Mouse (Mus musculus): ENCODE results near the gene Lsmem1. TPM values are rescaled to one million over a fixed set of nuclear protein-coding genes. Genes with fewer than 3 reads are reported as not detected.

Lsmem1 gene
- polyA plus RNA-seq, 1 experiment from 2014 or later, result not detected

- WGBS, result 61% methylated on average over 3 of the region's 3 CpGs
- Histone ChIP-seq H3K27ac (ENCODE audit: low read depth, low read length) (no peak overlapping the region), H3K4me3 (ENCODE audit: low read depth, low read length) (peak overlapping the region; percentile 8; the same call in 1 of the 2 replicates), H3K4me2 (ENCODE audit: low read depth, low read length, severe bottlenecking) (peak overlapping the region; percentile 59; the same call in 1 of the 2 replicates), H3K4me1 (replicated peaks; ENCODE audit: control insufficient read depth, insufficient read depth, low read length) (peaks cover 5% of the 10 kb centered on the region; the same call in 1 of the 2 replicates), H3K36me3 (ENCODE audit: control insufficient read depth, insufficient read depth, low read length) (peaks cover 4% of the 10 kb centered on the region; the same call in 1 of the 2 replicates), H3K9ac (ENCODE audit: low read length) (peak overlapping the region; percentile 29; the same call in 1 of the 2 replicates), H3K9me3 (ENCODE audit: control insufficient read depth, low read length) (no peaks in the 10 kb centered on the region), H3K27me3 (ENCODE audit: control insufficient read depth, insufficient read depth, low read length) (no peaks in the 10 kb centered on the region)
- DNase-seq (ENCODE audit: low spot score), result no peak
- no peak for ATAC-seq (replicated peaks; ENCODE audit: low FRiP score)
These were observed 20.8 kb upstream of the Lsmem1 start for GRCm38 (mm10) chr12:40220001-40220570.

- no peak overlapping the region for H3K4me3 ChIP-seq (ENCODE audit: low read depth, low read length)
- no peak overlapping the region for H3K27ac ChIP-seq (ENCODE audit: low read depth, low read length)
- no peaks in the 10 kb centered on the region for H3K9me3 ChIP-seq (ENCODE audit: control insufficient read depth, low read length)
- DNase-seq (ENCODE audit: low spot score) (no peak), ATAC-seq (replicated peaks; ENCODE audit: low FRiP score) (no peak)
- no peak overlapping the region for H3K9ac ChIP-seq (ENCODE audit: low read length)
- no peak overlapping the region for H3K4me2 ChIP-seq (ENCODE audit: low read depth, low read length, severe bottlenecking)
- peaks cover 5% of the 10 kb centered on the region; the same call in 1 of the 2 replicates for H3K4me1 ChIP-seq (replicated peaks; ENCODE audit: control insufficient read depth, insufficient read depth, low read length)
- H3K36me3 ChIP-seq (ENCODE audit: control insufficient read depth, insufficient read depth, low read length), result peaks cover 6% of the 10 kb centered on the region; the same call in 1 of the 2 replicates
- no peaks in the 10 kb centered on the region for H3K27me3 ChIP-seq (ENCODE audit: control insufficient read depth, insufficient read depth, low read length)
- WGBS, result 80% methylated on average over 2 of the region's 2 CpGs
These were observed 19.2 kb upstream of the Lsmem1 start for GRCm38 (mm10) chr12:40218430-40218945.

- no peaks in the 10 kb centered on the region for H3K27me3 ChIP-seq (ENCODE audit: control insufficient read depth, insufficient read depth, low read length)
- H3K4me2 ChIP-seq (ENCODE audit: low read depth, low read length, severe bottlenecking), result no peak overlapping the region
- H3K27ac ChIP-seq (ENCODE audit: low read depth, low read length), result no peak overlapping the region
- no peak overlapping the region for H3K4me3 ChIP-seq (ENCODE audit: low read depth, low read length)
- ATAC-seq (replicated peaks; ENCODE audit: low FRiP score) (no peak), DNase-seq (ENCODE audit: low spot score) (no peak)
- H3K9me3 ChIP-seq (ENCODE audit: control insufficient read depth, low read length), result no peaks in the 10 kb centered on the region
- H3K4me1 ChIP-seq (replicated peaks; ENCODE audit: control insufficient read depth, insufficient read depth, low read length), result peaks cover 5% of the 10 kb centered on the region; the same call in 1 of the 2 replicates
- WGBS, result 89% methylated on average over 2 of the region's 2 CpGs
- H3K36me3 ChIP-seq (ENCODE audit: control insufficient read depth, insufficient read depth, low read length), result peaks cover 10% of the 10 kb centered on the region; the same call in 1 of the 2 replicates
- H3K9ac ChIP-seq (ENCODE audit: low read length), result no peak overlapping the region
These were observed 18.5 kb upstream of the Lsmem1 start for GRCm38 (mm10) chr12:40217776-40218175.

GRCm38 (mm10) chr12:40214888-40215876 is 15.9 kb upstream of the Lsmem1 start:
- H3K27ac ChIP-seq (ENCODE audit: low read depth, low read length), result no peak overlapping the region
- H3K9ac ChIP-seq (ENCODE audit: low read length), result no peak overlapping the region
- DNase-seq (ENCODE audit: low spot score), result no peak

GRCm38 (mm10) chr12:40209049-40209448 is 9.8 kb upstream of the Lsmem1 start:
- Histone ChIP-seq H3K4me1 (replicated peaks; ENCODE audit: control insufficient read depth, insufficient read depth, low read length) (no peaks in the 10 kb centered on the region), H3K9ac (ENCODE audit: low read length) (no peak overlapping the region), H3K4me2 (ENCODE audit: low read depth, low read length, severe bottlenecking) (no peak overlapping the region), H3K36me3 (ENCODE audit: control insufficient read depth, insufficient read depth, low read length) (peaks cover 27% of the 10 kb centered on the region), H3K27ac (ENCODE audit: low read depth, low read length) (no peak overlapping the region), H3K9me3 (ENCODE audit: control insufficient read depth, low read length) (no peaks in the 10 kb centered on the region), H3K4me3 (ENCODE audit: low read depth, low read length) (no peak overlapping the region), H3K27me3 (ENCODE audit: control insufficient read depth, insufficient read depth, low read length) (no peaks in the 10 kb centered on the region)
- DNase-seq (ENCODE audit: low spot score) (no peak), ATAC-seq (replicated peaks; ENCODE audit: low FRiP score) (no peak)
- WGBS, result 90% methylated on average over 3 of the region's 3 CpGs

More at GRCm38 (mm10) chr12:40214888-40215876, 15.9 kb upstream of the Lsmem1 start:
- Histone ChIP-seq H3K9me3 (ENCODE audit: control insufficient read depth, low read length) (no peaks in the 10 kb centered on the region), H3K4me2 (ENCODE audit: low read depth, low read length, severe bottlenecking) (no peak overlapping the region), H3K4me1 (replicated peaks; ENCODE audit: control insufficient read depth, insufficient read depth, low read length) (peaks cover under 1% of the 10 kb centered on the region; the same call in 1 of the 2 replicates), H3K4me3 (ENCODE audit: low read depth, low read length) (no peak overlapping the region), H3K36me3 (ENCODE audit: control insufficient read depth, insufficient read depth, low read length) (peaks cover 18% of the 10 kb centered on the region; the same call in 1 of the 2 replicates), H3K27me3 (ENCODE audit: control insufficient read depth, insufficient read depth, low read length) (no peaks in the 10 kb centered on the region)
- 94% methylated on average over 15 of the region's 15 CpGs for WGBS
- no peak for ATAC-seq (replicated peaks; ENCODE audit: low FRiP score)

- Histone ChIP-seq H3K4me3 (ENCODE audit: low read depth, low read length) (no peak overlapping the region), H3K4me2 (ENCODE audit: low read depth, low read length, severe bottlenecking) (no peak overlapping the region), H3K9me3 (ENCODE audit: control insufficient read depth, low read length) (no peaks in the 10 kb centered on the region), H3K9ac (ENCODE audit: low read length) (no peak overlapping the region), H3K4me1 (replicated peaks; ENCODE audit: control insufficient read depth, insufficient read depth, low read length) (no peaks in the 10 kb centered on the region), H3K27me3 (ENCODE audit: control insufficient read depth, insufficient read depth, low read length) (no peaks in the 10 kb centered on the region), H3K36me3 (ENCODE audit: control insufficient read depth, insufficient read depth, low read length) (peaks cover 23% of the 10 kb centered on the region), H3K27ac (ENCODE audit: low read depth, low read length) (no peak overlapping the region)
- WGBS, result 94% methylated on average over 4 of the region's 4 CpGs
- DNase-seq (ENCODE audit: low spot score) (no peak), ATAC-seq (replicated peaks; ENCODE audit: low FRiP score) (no peak)
These were observed 8.6 kb upstream of the Lsmem1 start for GRCm38 (mm10) chr12:40207909-40208308.

- H3K36me3 ChIP-seq (ENCODE audit: control insufficient read depth, insufficient read depth, low read length), result peaks cover 12% of the 10 kb centered on the region
- H3K27me3 ChIP-seq (ENCODE audit: control insufficient read depth, insufficient read depth, low read length), result no peaks in the 10 kb centered on the region
- H3K27ac ChIP-seq (ENCODE audit: low read depth, low read length), result no peak overlapping the region
- no peak overlapping the region for H3K9ac ChIP-seq (ENCODE audit: low read length)
- WGBS, result 94% methylated on average over 7 of the region's 7 CpGs
- H3K9me3 ChIP-seq (ENCODE audit: control insufficient read depth, low read length), result no peaks in the 10 kb centered on the region
- no peak for ATAC-seq (replicated peaks; ENCODE audit: low FRiP score)
- no peak for DNase-seq (ENCODE audit: low spot score)
- H3K4me3 ChIP-seq (ENCODE audit: low read depth, low read length), result no peak overlapping the region
- H3K4me2 ChIP-seq (ENCODE audit: low read depth, low read length, severe bottlenecking), result no peak overlapping the region
- no peaks in the 10 kb centered on the region for H3K4me1 ChIP-seq (replicated peaks; ENCODE audit: control insufficient read depth, insufficient read depth, low read length)
These were observed 3.1 kb upstream of the Lsmem1 start for GRCm38 (mm10) chr12:40202161-40203035.
